Mouse (Mus musculus) erythroblast, embryonic 14.5 days (primary cell): ENCODE data around the gene Hist1h2af. TPM values are rescaled to one million over a fixed set of nuclear protein-coding genes. Genes with fewer than 3 reads are reported as not detected.
A peak's percentile ranks its signal among the peaks of the same experiment; 100 is the strongest.

ENCODE experiments used
- H3K27me3 ChIP-seq: 2 replicates; pipeline ENCODE4 v1.6.1; 2012; ENCODE audit warnings: inconsistent platforms; ENCODE audit not compliant: control insufficient read depth
- H3K36me3 ChIP-seq: 2 replicates; pipeline ENCODE4 v1.6.1; 2012; ENCODE audit warnings: mild to moderate bottlenecking, inconsistent platforms; ENCODE audit not compliant: control insufficient read depth
- H3K4me1 ChIP-seq: 2 replicates; pipeline ENCODE4 v1.6.1; 2012; ENCODE audit warnings: inconsistent platforms; ENCODE audit not compliant: control insufficient read depth
- H3K4me3 ChIP-seq: replicated peaks from 2 replicates; pipeline ENCODE3; 2012; ENCODE audit warnings: moderate library complexity, mild to moderate bottlenecking, inconsistent platforms
- H3K9me3 ChIP-seq: 2 replicates; pipeline ENCODE4 v1.6.1; 2012; ENCODE audit warnings: low read length, inconsistent platforms, mixed read lengths; ENCODE audit not compliant: control insufficient read depth
- GATA1 ChIP-seq: IDR thresholded peaks from 2 replicates; pipeline ENCODE4 v1.6.1; 2012; ENCODE audit warnings: low read length, inconsistent platforms, mixed read lengths
- TAL1 ChIP-seq: IDR thresholded peaks from 3 replicates; pipeline ENCODE4 v1.6.1; 2012; ENCODE audit warnings: low read length, inconsistent platforms, mixed read lengths
- polyA plus RNA-seq: library from polyadenylated mRNA; stranded (reverse); fragments of >175 nt; gene quantifications from 2 replicates; pipeline ENCODE4 v1.2.3, GENCODE M21; 2012

Gene Hist1h2af
- polyA plus RNA-seq, 1 experiment: 62.7 TPM

DNA sequence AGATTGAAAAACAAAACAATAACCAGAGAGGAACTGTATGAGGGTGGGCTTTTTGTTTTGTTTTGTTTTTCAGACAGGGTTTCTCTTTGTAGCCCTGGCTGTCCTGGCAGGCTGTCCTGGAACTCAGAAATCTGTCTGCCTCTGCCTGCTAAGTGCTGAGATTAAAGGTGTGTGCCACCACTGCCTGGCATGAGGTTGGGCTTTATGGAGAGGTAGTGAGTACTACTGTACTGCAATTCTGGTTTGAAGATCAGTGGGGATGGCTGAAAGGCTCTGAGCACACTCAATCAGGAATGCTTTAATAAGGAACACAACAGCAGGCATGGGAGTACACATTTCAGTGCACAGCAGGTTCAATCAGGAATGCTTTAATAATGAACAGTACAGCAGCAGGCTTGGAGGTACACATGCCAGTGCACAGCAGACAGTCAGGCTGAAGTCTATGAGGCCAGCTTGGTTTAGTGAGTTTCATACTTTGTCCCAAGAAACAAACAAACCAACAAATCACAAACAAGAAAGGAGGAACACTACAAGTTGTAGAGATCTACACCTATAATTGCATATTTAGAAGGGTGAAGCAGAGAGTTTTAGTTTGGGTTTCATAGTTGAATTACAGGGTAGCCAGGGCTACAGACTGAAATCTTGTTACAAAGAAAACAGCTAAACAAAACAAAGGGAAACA is 49.8 kb downstream of the Hist1h2af start:
- Histone ChIP-seq H3K36me3 (peaks cover 10% of the 10 kb centered on the region), H3K27me3 (no peaks in the 10 kb centered on the region), H3K9me3 (no peaks in the 10 kb centered on the region), H3K4me3 (peak overlapping the region; percentile 67), H3K4me1 (peaks cover 73% of the 10 kb centered on the region)
- no peak for TF ChIP-seq TAL1
- no peak for TF ChIP-seq GATA1

Other genes starting within 250 kb of the Hist1h2af start
- gene Zfp322a, start 164.7 kb upstream of the Hist1h2af start, polyA plus RNA-seq: 0.01 TPM in 2 replicates
- gene Abt1, start 110.0 kb upstream of the Hist1h2af start, polyA plus RNA-seq: 0.76 and 0.84 TPM in 2 replicates
- gene Btn1a1, start 68.0 kb upstream of the Hist1h2af start, polyA plus RNA-seq: 0.15 and 0.16 TPM in 2 replicates
- not detected in 2 replicates for gene Btn2a2, start 45.0 kb upstream of the Hist1h2af start, polyA plus RNA-seq
- 10.1 and 19.7 TPM in 2 replicates for gene Hist1h4h, start 2.9 kb upstream of the Hist1h2af start, polyA plus RNA-seq
- 8.8 and 11.7 TPM in 2 replicates for gene Hist1h3g, start 1.5 kb downstream of the Hist1h2af start, polyA plus RNA-seq
- 0.43 and 3.0 TPM in 2 replicates for gene Hist1h2bh, start 9.5 kb downstream of the Hist1h2af start, polyA plus RNA-seq
- 1.3 and 3.3 TPM in 2 replicates for gene Hist1h3f, start 10.1 kb downstream of the Hist1h2af start, polyA plus RNA-seq
- 8.3 and 13.8 TPM in 2 replicates for gene Hist1h4f, start 17.7 kb downstream of the Hist1h2af start, polyA plus RNA-seq
- 0.51 and 0.95 TPM in 2 replicates for gene Hist1h1d, start 19.4 kb downstream of the Hist1h2af start, polyA plus RNA-seq
- gene Hist1h3e, start 28.5 kb downstream of the Hist1h2af start, polyA plus RNA-seq: 2.9 and 16.6 TPM in 2 replicates
- 3.6 and 5.2 TPM in 2 replicates for gene Hist1h2ae, start 37.3 kb downstream of the Hist1h2af start, polyA plus RNA-seq
- 14.5 and 18.7 TPM in 2 replicates for gene Hist1h2bg, start 37.5 kb downstream of the Hist1h2af start, polyA plus RNA-seq
- gene Hist1h2bf, start 40.3 kb downstream of the Hist1h2af start, polyA plus RNA-seq: 6.6 and 15.6 TPM in 2 replicates
- gene Hist1h2ad, start 40.5 kb downstream of the Hist1h2af start, polyA plus RNA-seq: 5.1 and 8.3 TPM in 2 replicates
- 1.6 and 4.7 TPM in 2 replicates for gene Hist1h3d, start 41.9 kb downstream of the Hist1h2af start, polyA plus RNA-seq
- gene Hist1h4d, start 47.7 kb downstream of the Hist1h2af start, polyA plus RNA-seq: 5.1 and 11.8 TPM in 2 replicates
- gene Hist1h2be, start 87.2 kb downstream of the Hist1h2af start, polyA plus RNA-seq: 0.33 and 0.67 TPM in 2 replicates
- gene Hist1h1e, start 88.7 kb downstream of the Hist1h2af start, polyA plus RNA-seq: 2.8 and 8.5 TPM in 2 replicates
- gene Hist1h2ac, start 150.0 kb downstream of the Hist1h2af start, polyA plus RNA-seq: 1.1 and 2.1 TPM in 2 replicates
- 17.5 and 20.6 TPM in 2 replicates for gene Hist1h2bc, start 150.3 kb downstream of the Hist1h2af start, polyA plus RNA-seq
- 0.10 TPM in 1 of 2 replicates, not detected in the other for gene Hist1h1t, start 161.9 kb downstream of the Hist1h2af start, polyA plus RNA-seq
- gene Hist1h4c, start 164.5 kb downstream of the Hist1h2af start, polyA plus RNA-seq: 0.93 and 3.0 TPM in 2 replicates
- 0.15 and 0.53 TPM in 2 replicates for gene Hfe, start 176.9 kb downstream of the Hist1h2af start, polyA plus RNA-seq
- 54.6 and 94.3 TPM in 2 replicates for gene Hist1h1c, start 204.9 kb downstream of the Hist1h2af start, polyA plus RNA-seq
- 3.8 and 7.0 TPM in 2 replicates for gene Hist1h3c, start 211.7 kb downstream of the Hist1h2af start, polyA plus RNA-seq
- 5.4 and 12.1 TPM in 2 replicates for gene Hist1h2bb, start 212.8 kb downstream of the Hist1h2af start, polyA plus RNA-seq
- 9.1 and 22.3 TPM in 2 replicates for gene Hist1h2ab, start 217.2 kb downstream of the Hist1h2af start, polyA plus RNA-seq
- gene Hist1h3b, start 218.4 kb downstream of the Hist1h2af start, polyA plus RNA-seq: 6.2 and 23.6 TPM in 2 replicates
- 4.5 and 11.8 TPM in 2 replicates for gene Hist1h4b, start 223.1 kb downstream of the Hist1h2af start, polyA plus RNA-seq
- 10.2 and 21.5 TPM in 2 replicates for gene Hist1h4a, start 227.3 kb downstream of the Hist1h2af start, polyA plus RNA-seq
- 1.5 and 4.0 TPM in 2 replicates for gene Hist1h3a, start 228.5 kb downstream of the Hist1h2af start, polyA plus RNA-seq
- 1.4 TPM in 2 replicates for gene Hist1h1a, start 229.8 kb downstream of the Hist1h2af start, polyA plus RNA-seq
- gene Trim38, start 236.0 kb downstream of the Hist1h2af start, polyA plus RNA-seq: not detected in 2 replicates